Mouse (Mus musculus): ENCODE measurements around the gene Gm21987.

DNA sequence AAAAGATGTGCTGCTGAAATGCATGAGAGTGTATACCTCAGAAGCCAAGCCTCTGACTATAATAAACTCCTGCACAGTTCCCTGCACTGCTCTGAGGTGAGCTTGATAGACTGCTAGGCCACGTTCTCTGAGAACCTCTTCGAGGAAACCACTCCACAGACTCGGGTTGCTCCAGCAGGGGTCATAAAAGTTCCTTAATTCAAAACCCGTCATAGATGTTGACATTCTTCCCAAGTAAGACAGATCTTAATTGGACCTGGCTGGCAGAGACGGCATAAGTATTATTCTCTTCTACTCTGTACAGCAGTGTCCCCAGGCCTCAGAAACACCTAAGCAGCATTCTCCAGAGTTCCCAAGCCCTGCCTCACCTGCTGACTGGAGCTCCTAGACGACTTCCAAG is 4.1 kb downstream of the Gm21987 start:
- no peak for TF ChIP-seq POLR2A (IDR thresholded peaks at IDR 0.05; ENCODE audit: control insufficient read depth in 1 of 2, insufficient read depth in 1 of 2, low read depth in 1 of 2, low read length in 2 of 2, poor library complexity in 1 of 2)
- no peak for TF ChIP-seq CTCF (IDR thresholded peaks at IDR 0.05 in 2 of 3, conservative IDR thresholded peaks at IDR 0.05 in 1 of 3; ENCODE audit: control insufficient read depth in 1 of 3, insufficient read depth in 1 of 3, low read depth in 2 of 3, low read length in 3 of 3, poor library complexity in 1 of 3, severe bottlenecking in 1 of 3)
- no peak for TF ChIP-seq ZKSCAN1 (IDR thresholded peaks at IDR 0.05; ENCODE audit: low read depth, low read length)
- TF ChIP-seq MAX (IDR thresholded peaks at IDR 0.05; ENCODE audit: low read length), result no peak
- TF ChIP-seq TAL1 (IDR thresholded peaks at IDR 0.05; ENCODE audit: low read length), result no peak
- no peak for TF ChIP-seq POLR2AphosphoS5 (IDR thresholded peaks at IDR 0.05; ENCODE audit: borderline replicate concordance, low read depth, low read length)
- TF ChIP-seq TBP (IDR thresholded peaks at IDR 0.05; ENCODE audit: low read depth, low read length), result no peak
- no peak for TF ChIP-seq MAFK (IDR thresholded peaks at IDR 0.05; ENCODE audit: borderline replicate concordance, low read depth, low read length)
- no peak for TF ChIP-seq ZNF384 (IDR thresholded peaks at IDR 0.05; ENCODE audit: low read depth, low read length)
- TF ChIP-seq ZC3H11A (IDR thresholded peaks at IDR 0.05; ENCODE audit: low read depth, low read length), result no peak
- no peak for TF ChIP-seq SIN3A (IDR thresholded peaks at IDR 0.05; ENCODE audit: low read length)
- no peak for TF ChIP-seq KAT2A (conservative IDR thresholded peaks at IDR 0.05; ENCODE audit: low read depth, low read length)
- no peak for TF ChIP-seq ZMIZ1 (IDR thresholded peaks at IDR 0.05; ENCODE audit: low read depth, low read length)

Data from MEL (cell line).